Mouse (Mus musculus): ENCODE data around the gene Parn. TPM values are rescaled to one million over a fixed set of nuclear protein-coding genes. Genes with fewer than 3 reads are reported as not detected.

Gene Parn
- polyA plus RNA-seq, 1 experiment from 2014 or later, result 13.8 TPM

DNA sequence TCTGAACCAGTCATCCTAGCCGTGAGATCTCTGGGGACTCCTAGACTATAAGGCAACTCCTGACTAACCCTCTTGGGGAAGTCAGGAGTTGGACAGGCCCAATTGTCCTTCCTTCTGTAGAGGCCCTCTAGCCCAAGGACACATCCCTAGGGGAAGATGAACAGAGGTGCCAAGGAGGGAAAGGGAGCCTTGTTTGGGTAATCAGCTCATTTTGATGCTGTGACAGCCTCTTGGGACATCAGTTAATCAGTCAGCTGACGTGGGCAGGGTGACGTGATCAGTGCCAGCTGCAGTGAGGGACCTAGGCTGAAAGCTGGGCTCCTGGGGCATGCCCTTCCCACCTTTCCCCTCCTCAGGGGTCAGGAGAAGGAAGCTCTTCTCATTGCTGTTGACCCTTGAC is 169.0 kb downstream of the Parn start:
- no peaks in the 10 kb centered on the region for H3K36me3 ChIP-seq (replicated peaks; ENCODE audit: insufficient read depth, low read length)
- no peaks in the 10 kb centered on the region for H3K4me1 ChIP-seq (ENCODE audit: insufficient read depth)
- no peak overlapping the region for H3K4me3 ChIP-seq (ENCODE audit: low read depth, low read length)
- H3K27ac ChIP-seq (ENCODE audit: low read depth), result no peak overlapping the region
- H3K4me2 ChIP-seq (ENCODE audit: low read depth, low read length), result no peak overlapping the region
- no peaks in the 10 kb centered on the region for H3K27me3 ChIP-seq (ENCODE audit: insufficient read depth, low read length)
- no peaks in the 10 kb centered on the region for H3K9me3 ChIP-seq (ENCODE audit: low read length)
- H3K9ac ChIP-seq (replicated peaks), result no peak overlapping the region
- 81% methylated on average over 3 of the region's 3 CpGs for WGBS (ENCODE audit: insufficient replicate concordance)
- ATAC-seq, result no peak
- no peak for TF ChIP-seq EP300 (IDR thresholded peaks at IDR 0.05; ENCODE audit: low read depth)
- no peak for TF ChIP-seq CTCF (IDR thresholded peaks at IDR 0.05; ENCODE audit: low read depth)
- DNase-seq, result no peak

DNA sequence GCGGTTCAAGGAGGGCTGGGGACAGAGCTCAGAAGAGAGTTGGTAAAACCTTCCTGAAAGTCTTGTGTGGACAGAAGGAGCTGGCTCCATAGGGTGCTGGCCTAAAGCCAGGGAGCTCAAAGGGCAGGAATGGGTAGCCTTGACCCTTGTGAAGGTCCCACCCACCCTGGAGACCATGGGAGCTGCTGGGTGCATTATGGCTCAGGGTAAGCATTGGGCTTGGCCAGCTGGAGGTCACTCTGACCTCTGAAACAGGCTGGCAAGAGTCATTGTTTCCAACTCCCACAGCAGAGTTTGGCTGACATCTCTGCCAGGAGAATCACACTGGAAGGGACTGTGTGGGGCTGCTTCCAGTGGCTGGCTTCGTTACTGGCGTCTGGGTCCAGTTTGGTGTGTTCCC is 174.0 kb downstream of the Parn start:
- Histone ChIP-seq H3K9me3 (ENCODE audit: low read length) (no peaks in the 10 kb centered on the region), H3K4me2 (ENCODE audit: low read depth, low read length) (no peak overlapping the region), H3K4me3 (ENCODE audit: low read depth, low read length) (no peak overlapping the region), H3K9ac (replicated peaks) (no peak overlapping the region), H3K27me3 (ENCODE audit: insufficient read depth, low read length) (no peaks in the 10 kb centered on the region), H3K27ac (ENCODE audit: low read depth) (no peak overlapping the region), H3K4me1 (ENCODE audit: insufficient read depth) (no peaks in the 10 kb centered on the region), H3K36me3 (replicated peaks; ENCODE audit: insufficient read depth, low read length) (no peaks in the 10 kb centered on the region)
- 81% methylated on average over 3 of the region's 3 CpGs for WGBS (ENCODE audit: insufficient replicate concordance)
- DNase-seq (no peak), ATAC-seq (no peak)
- TF ChIP-seq CTCF (IDR thresholded peaks at IDR 0.05; ENCODE audit: low read depth) (no peak), EP300 (IDR thresholded peaks at IDR 0.05; ENCODE audit: low read depth) (no peak)

DNA sequence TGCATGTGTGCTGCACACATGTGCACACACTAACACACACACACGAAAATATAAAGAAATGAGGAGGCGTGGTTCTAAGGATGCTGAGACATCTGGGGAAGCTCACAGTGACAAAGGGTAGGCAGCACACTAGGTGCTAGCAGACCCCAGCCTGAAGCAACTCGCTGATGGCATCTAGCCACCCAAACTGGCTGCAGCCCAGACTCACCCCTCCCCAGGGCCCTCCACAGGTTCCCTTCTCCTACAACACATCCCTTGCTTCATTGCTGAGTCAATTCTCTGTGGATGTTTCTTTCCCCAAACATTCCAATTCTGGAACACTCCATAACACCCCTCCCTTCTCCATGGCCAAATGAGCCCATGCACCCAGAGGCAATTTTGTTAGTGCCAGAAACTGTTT is 175.0 kb downstream of the Parn start:
- WGBS (ENCODE audit: insufficient replicate concordance), result 67% methylated on average over 3 of the region's 3 CpGs
- Histone ChIP-seq H3K9ac (replicated peaks) (no peak overlapping the region), H3K27ac (ENCODE audit: low read depth) (no peak overlapping the region), H3K27me3 (ENCODE audit: insufficient read depth, low read length) (no peaks in the 10 kb centered on the region), H3K9me3 (ENCODE audit: low read length) (no peaks in the 10 kb centered on the region), H3K36me3 (replicated peaks; ENCODE audit: insufficient read depth, low read length) (no peaks in the 10 kb centered on the region), H3K4me1 (ENCODE audit: insufficient read depth) (no peaks in the 10 kb centered on the region), H3K4me2 (ENCODE audit: low read depth, low read length) (no peak overlapping the region), H3K4me3 (ENCODE audit: low read depth, low read length) (no peak overlapping the region)
- no peak for ATAC-seq
- TF ChIP-seq CTCF (IDR thresholded peaks at IDR 0.05; ENCODE audit: low read depth) (no peak), EP300 (IDR thresholded peaks at IDR 0.05; ENCODE audit: low read depth) (no peak)
- no peak for DNase-seq

DNA sequence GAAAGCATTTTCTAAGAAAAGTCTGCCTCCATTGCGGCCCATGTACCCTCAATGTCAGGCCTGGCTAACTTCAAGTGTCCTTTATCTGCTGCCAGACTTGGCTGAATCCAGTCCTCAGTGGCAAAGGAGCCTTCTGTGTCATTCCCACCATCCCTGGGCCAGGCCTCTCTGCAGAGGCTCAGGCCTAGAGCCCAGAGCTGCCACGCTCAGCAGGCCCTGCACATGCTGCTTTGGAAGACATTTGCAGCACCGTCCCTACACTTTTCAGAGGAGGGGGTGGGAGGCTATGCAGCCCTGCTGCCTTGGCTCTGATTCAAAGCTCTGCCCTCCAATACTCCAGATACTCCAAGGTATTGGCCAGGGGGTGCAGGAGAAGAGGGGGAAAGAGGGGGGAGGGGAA is 176.2 kb downstream of the Parn start:
- Histone ChIP-seq H3K27me3 (ENCODE audit: insufficient read depth, low read length) (no peaks in the 10 kb centered on the region), H3K4me2 (ENCODE audit: low read depth, low read length) (no peak overlapping the region), H3K36me3 (replicated peaks; ENCODE audit: insufficient read depth, low read length) (no peaks in the 10 kb centered on the region), H3K9me3 (ENCODE audit: low read length) (no peaks in the 10 kb centered on the region), H3K4me1 (ENCODE audit: insufficient read depth) (no peaks in the 10 kb centered on the region), H3K9ac (replicated peaks) (no peak overlapping the region), H3K4me3 (ENCODE audit: low read depth, low read length) (no peak overlapping the region), H3K27ac (ENCODE audit: low read depth) (no peak overlapping the region)
- 64% methylated on average over 3 of the region's 3 CpGs for WGBS (ENCODE audit: insufficient replicate concordance)
- ATAC-seq, result no peak
- no peak for DNase-seq
- no peak for TF ChIP-seq EP300 (IDR thresholded peaks at IDR 0.05; ENCODE audit: low read depth)

Other genes starting within 250 kb of the Parn start
- 21.3 and 23.1 TPM in 2 replicates for gene Bfar, start 3.7 kb upstream of the Parn start, polyA plus RNA-seq (2015; fragmentation: Nextera tagmentation; extraction: Ambion mirVana)
- gene 3110001I22Rik, start 3.8 kb upstream of the Parn start, polyA plus RNA-seq (2015; fragmentation: Nextera tagmentation; extraction: Ambion mirVana), result 2.2 and 2.4 TPM in 2 replicates
- not detected in 2 replicates for gene Pla2g10, start 62.8 kb upstream of the Parn start, polyA plus RNA-seq (2015; fragmentation: Nextera tagmentation; extraction: Ambion mirVana)
- 13.9 and 15.3 TPM in 2 replicates for gene Rrn3, start 112.5 kb upstream of the Parn start, polyA plus RNA-seq (2015; fragmentation: Nextera tagmentation; extraction: Ambion mirVana)
- 34.3 and 39.4 TPM in 2 replicates for gene Ntan1, start 150.7 kb upstream of the Parn start, polyA plus RNA-seq (2015; fragmentation: Nextera tagmentation; extraction: Ambion mirVana)
- 24.7 and 27.5 TPM in 2 replicates for gene Pdxdc1, start 235.0 kb upstream of the Parn start, polyA plus RNA-seq (2015; fragmentation: Nextera tagmentation; extraction: Ambion mirVana)
- 4.9 and 5.1 TPM in 2 replicates for gene Mpv17l, start 235.0 kb upstream of the Parn start, polyA plus RNA-seq (2015; fragmentation: Nextera tagmentation; extraction: Ambion mirVana)